Mouse (Mus musculus) liver, adult (tissue): ENCODE results near the gene Rnf150.

Experiments used
- GATA4 ChIP-seq: IDR thresholded peaks from 2 replicates; pipeline ENCODE4 v1.6.1; 2014; ENCODE audit warnings: mild to moderate bottlenecking, low read length; ENCODE audit not compliant: insufficient replicate concordance

Rnf150 gene

GRCm38 (mm10) chr8:83003187-83003586 lies 140.0 kb downstream of the Rnf150 start:
- TF ChIP-seq GATA4, result no peak

- TF ChIP-seq GATA4, result no peak
These were observed 146.3 kb downstream of the Rnf150 start for GRCm38 (mm10) chr8:83009481-83009880.

GRCm38 (mm10) chr8:83011286-83011685 lies 148.1 kb downstream of the Rnf150 start:
- no peak for TF ChIP-seq GATA4

DNA sequence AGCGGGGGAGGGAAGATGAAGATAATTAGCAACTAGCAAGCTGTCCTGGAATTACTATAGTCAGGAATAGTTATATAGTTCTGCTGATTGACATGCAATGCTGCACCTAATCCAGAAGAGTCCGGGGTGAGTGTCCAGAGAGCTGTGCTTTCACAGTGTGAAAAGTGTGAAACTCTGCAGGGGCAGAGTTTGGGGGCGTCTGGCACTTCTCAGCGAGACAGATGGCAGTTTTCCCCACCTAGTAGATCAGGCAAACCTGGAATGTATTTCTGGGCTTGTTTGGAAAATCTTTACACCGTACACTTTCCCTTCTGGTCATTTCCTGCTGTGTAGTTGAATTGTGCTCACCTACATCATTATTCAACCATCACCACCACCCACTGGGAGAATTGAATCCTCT lies 148.6 kb downstream of the Rnf150 start:
- no peak for TF ChIP-seq GATA4

- no peak for TF ChIP-seq GATA4
These were observed 165.1 kb downstream of the Rnf150 start for GRCm38 (mm10) chr8:83028211-83028610.

- no peak for TF ChIP-seq GATA4
These were observed 169.6 kb downstream of the Rnf150 start for GRCm38 (mm10) chr8:83032800-83033199.

DNA sequence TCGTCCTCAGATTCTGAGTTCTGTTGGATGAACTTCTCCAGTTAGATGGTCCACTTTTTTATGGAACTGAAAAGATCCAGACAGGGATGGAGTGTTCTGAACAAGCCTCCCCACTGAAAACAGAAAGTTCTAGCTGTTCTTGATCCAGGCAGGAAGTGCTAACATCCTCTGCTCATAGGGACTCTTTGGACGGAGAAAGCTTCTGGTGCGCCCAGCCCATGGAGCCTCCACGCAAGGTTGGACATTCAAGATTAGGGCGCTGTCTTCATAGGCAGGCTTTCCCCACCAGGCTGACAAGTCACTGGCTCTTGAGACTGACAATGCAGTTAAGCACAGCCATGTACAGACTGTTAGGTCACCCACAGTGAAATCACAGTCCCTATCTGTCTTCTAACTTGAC lies 172.0 kb downstream of the Rnf150 start:
- no peak for TF ChIP-seq GATA4

GRCm38 (mm10) chr8:83036521-83037166 lies 173.5 kb downstream of the Rnf150 start:
- no peak for TF ChIP-seq GATA4

DNA sequence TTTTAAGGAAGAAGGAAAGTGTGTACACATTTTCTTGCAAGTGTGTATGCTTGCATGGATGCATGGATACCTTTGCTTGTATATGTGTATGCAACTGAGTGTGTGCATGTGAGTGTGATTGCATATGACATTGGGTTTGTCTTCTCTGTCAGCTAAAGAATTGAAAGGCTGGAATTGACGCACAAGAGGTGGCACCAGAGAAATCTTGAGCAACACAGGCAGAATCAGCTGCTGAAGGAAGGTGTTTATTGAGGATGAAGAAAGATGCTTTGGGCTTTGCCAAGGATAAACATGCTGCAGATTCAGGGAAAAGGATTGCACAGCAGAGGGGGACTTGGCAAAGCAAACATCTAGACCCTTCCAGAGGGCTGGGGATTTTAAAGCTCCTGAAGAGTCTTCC lies 174.2 kb downstream of the Rnf150 start:
- TF ChIP-seq GATA4, result no peak

DNA sequence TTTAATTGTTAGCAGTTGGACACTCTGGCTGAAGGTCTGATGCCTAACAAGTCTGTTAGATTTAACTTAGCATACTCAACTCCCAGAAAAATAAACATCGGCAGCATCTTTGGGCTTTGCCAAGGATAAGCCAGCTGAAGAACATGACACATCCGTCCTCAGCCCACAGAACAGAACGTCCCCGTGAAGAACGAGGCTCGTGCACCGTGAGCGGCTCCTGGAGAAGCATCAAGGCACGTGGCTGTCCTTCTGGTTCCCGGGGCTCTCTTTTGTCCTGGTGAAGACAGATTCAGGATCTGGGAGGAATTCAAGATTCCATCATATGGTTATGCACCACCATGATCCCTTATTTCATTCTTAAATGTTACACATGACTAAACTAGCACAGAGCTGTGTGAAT lies 175.4 kb downstream of the Rnf150 start:
- no peak for TF ChIP-seq GATA4

DNA sequence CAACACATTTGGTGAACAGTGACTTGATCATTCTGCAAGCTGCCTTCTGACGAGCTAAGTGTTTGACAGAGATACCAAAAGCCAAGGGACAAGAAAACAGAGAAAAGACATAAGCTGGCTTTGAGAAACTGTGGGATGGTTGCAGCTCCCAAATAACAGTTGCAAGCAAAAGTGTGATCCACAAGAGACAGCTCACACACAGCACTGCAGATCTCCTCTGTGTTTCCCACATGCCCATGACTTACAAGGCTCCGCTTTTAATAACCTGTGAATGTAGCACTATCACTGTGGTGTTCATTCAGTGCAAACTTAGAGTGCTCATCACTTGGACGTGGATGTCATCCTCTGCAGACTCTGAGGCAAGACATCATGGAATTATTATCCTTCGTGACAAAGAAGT lies 178.3 kb downstream of the Rnf150 start:
- TF ChIP-seq GATA4, result no peak

DNA sequence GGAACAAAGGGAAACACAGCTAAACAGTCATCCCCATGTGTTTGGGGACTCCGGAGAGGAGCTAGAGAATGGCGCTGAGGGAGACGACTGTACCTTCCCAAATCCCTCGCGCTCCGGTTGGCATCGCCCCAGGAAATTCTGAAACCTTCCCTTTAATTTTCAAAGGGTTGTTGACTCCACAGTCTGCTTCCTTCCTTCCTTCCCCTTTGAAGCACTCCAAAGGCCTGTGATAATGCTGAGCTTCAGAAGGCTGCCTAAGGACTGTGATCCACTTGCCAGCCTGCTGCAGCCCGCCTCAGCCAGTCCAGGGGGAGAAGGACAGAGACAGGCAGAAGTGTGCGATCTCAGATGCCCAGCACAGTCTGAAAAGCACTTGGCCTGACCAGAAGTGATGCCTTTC lies 183.8 kb downstream of the Rnf150 start:
- TF ChIP-seq GATA4, result no peak

GRCm38 (mm10) chr8:83048527-83048926 lies 185.4 kb downstream of the Rnf150 start:
- no peak for TF ChIP-seq GATA4

- no peak for TF ChIP-seq GATA4
These were observed 186.0 kb downstream of the Rnf150 start for GRCm38 (mm10) chr8:83049171-83049601.

DNA sequence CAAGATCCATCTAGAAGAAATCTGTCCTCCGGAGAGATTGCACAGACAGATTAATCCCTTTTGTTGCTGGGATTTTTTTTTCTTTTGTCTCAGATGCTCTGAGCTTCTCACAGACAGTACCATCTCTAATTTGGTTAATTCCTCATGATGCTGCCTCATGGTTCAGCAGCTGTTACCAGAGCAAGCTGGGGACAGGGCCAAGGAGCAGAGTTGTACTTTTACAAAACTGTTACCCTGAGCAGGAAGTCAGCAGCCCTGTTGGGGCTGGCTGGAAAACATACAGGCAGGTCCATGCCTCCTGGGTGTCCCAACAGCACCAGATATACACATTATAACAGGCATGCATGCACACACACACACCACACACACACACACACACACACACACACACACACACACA lies 186.5 kb downstream of the Rnf150 start:
- TF ChIP-seq GATA4, result no peak

DNA sequence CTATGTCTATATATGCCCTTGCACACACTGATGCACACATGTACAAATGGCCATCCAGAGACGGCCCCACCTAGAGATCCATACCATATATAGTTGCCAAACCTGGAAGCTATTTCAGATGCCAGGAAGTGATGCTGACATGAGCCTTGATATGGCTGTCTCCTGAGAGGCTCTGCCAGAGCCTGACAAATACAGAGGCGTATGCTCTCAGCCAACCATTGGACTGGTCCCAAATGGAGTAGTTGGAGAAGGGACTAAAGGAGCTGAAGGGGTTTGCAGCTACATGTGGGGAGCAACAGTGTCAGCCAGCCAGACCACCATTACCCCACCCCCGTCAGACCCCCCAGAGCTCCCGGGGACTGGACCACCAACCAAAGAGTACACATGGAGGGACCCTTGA lies 189.7 kb downstream of the Rnf150 start:
- no peak for TF ChIP-seq GATA4

DNA sequence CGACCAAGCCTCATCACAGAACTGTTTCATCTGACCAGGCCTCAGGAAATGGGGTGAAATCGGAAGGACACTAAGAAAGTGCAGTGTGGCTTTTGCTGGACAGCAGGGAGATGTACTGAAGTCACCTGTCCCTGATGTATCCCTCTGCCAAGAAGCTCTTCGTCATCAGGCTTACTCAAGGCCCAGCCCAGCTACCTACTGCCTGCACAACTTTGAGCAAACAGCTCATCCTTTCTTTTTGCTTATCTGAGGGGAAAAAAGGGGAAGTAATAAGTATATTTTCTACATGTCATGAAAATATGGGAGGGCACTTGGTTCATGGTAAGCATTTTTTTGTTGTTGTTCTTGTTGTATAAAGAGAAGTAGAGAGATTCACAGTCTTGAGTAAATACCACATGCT lies 191.6 kb downstream of the Rnf150 start:
- no peak for TF ChIP-seq GATA4
